Mouse (Mus musculus) hindbrain, embryonic 13.5 days (tissue): ENCODE measurements around the gene Slc25a4. TPM values are rescaled to one million over a fixed set of nuclear protein-coding genes. Genes with fewer than 3 reads are reported as not detected.

Experiments used
- ATAC-seq: fragments of 200-750 bp; cut with Nextera tagmentation; 2 replicates; pipeline ENCODE4 v1.8.0; 2017; ENCODE audit warnings: moderate TSS enrichment; ENCODE audit not compliant: low FRiP score
- H3K27ac ChIP-seq: fragments of 300-500 bp; sonication (generic); 2 replicates; pipeline ENCODE4 v1.5.1; 2015; ENCODE audit warnings: inconsistent platforms, mild to moderate bottlenecking, moderate library complexity
- H3K27me3 ChIP-seq: fragments of 300-500 bp; sonication (generic); 2 replicates; pipeline ENCODE4 v1.6.1; 2015; ENCODE audit warnings: mild to moderate bottlenecking, inconsistent platforms
- H3K36me3 ChIP-seq: fragments of 300-500 bp; sonication (generic); 2 replicates; pipeline ENCODE4 v1.6.1; 2015; ENCODE audit warnings: mild to moderate bottlenecking, inconsistent platforms
- H3K4me1 ChIP-seq: fragments of 300-500 bp; sonication (generic); replicated peaks from 2 replicates; pipeline ENCODE4 v1.6.1; 2015; ENCODE audit warnings: inconsistent platforms
- H3K4me2 ChIP-seq: fragments of 300-500 bp; sonication (generic); 2 replicates; pipeline ENCODE4 v1.6.1; 2015; ENCODE audit warnings: inconsistent platforms, mild to moderate bottlenecking, moderate library complexity
- H3K4me3 ChIP-seq: fragments of 300-500 bp; sonication (generic); 2 replicates; pipeline ENCODE4 v1.5.1; 2015; ENCODE audit warnings: mild to moderate bottlenecking, inconsistent platforms
- H3K9ac ChIP-seq: fragments of 300-500 bp; sonication (generic); 2 replicates; pipeline ENCODE4 v1.6.1; 2015; ENCODE audit warnings: mild to moderate bottlenecking, inconsistent platforms
- H3K9me3 ChIP-seq: fragments of 300-500 bp; sonication (generic); 2 replicates; pipeline ENCODE4 v1.6.1; 2016; ENCODE audit warnings: inconsistent platforms
- WGBS: fragments of 180-500 bp; shearing (Covaris S2); methylation state at CpG from one replicate; pipeline ENCODE4 v1.1.7; 2015; 5-methylcytosine and 5-hydroxymethylcytosine counted together
- polyA plus RNA-seq: library from polyadenylated mRNA; unstranded; fragments of >200 nt; fragmentation: Nextera tagmentation; extraction: Ambion mirVana; gene quantifications from 2 replicates; pipeline ENCODE4 v1.2.1, GENCODE M21; 2015

The Slc25a4 gene
- polyA plus RNA-seq, 1 experiment from 2014 or later, result 807 TPM

- WGBS, result 86% methylated on average over 5 of the region's 5 CpGs
- H3K4me1 ChIP-seq, result no peaks in the 10 kb centered on the region
Observed at GRCm38 (mm10) chr8:46226622-46227021, 15.5 kb upstream of the Slc25a4 start.

GRCm38 (mm10) chr8:46225501-46225900 is 14.4 kb upstream of the Slc25a4 start:
- Histone ChIP-seq H3K27me3 (peaks cover 6% of the 10 kb centered on the region), H3K36me3 (no peaks in the 10 kb centered on the region)
- 82% methylated on average over 3 of the region's 3 CpGs for WGBS

More at GRCm38 (mm10) chr8:46226622-46227021, 15.5 kb upstream of the Slc25a4 start:
- no peak overlapping the region for H3K27ac ChIP-seq
- ATAC-seq, result no peak
- H3K9me3 ChIP-seq, result no peaks in the 10 kb centered on the region
- no peak overlapping the region for H3K4me2 ChIP-seq
- H3K9ac ChIP-seq, result no peak overlapping the region
- H3K36me3 ChIP-seq, result no peaks in the 10 kb centered on the region
- H3K27me3 ChIP-seq, result no peaks in the 10 kb centered on the region
- H3K4me3 ChIP-seq, result no peak overlapping the region

GRCm38 (mm10) chr8:46220566-46220965 is 9.5 kb upstream of the Slc25a4 start:
- no peak overlapping the region for H3K4me2 ChIP-seq
- no peaks in the 10 kb centered on the region for H3K9me3 ChIP-seq
- 59% methylated on average over 3 of the region's 3 CpGs for WGBS
- ATAC-seq, result no peak
- H3K4me1 ChIP-seq, result peaks cover 6% of the 10 kb centered on the region; the same call in 1 of the 2 replicates
- no peak overlapping the region for H3K9ac ChIP-seq
- no peaks in the 10 kb centered on the region for H3K36me3 ChIP-seq
- H3K27me3 ChIP-seq, result peaks cover 21% of the 10 kb centered on the region
- no peak overlapping the region for H3K27ac ChIP-seq
- H3K4me3 ChIP-seq, result no peak overlapping the region

More at GRCm38 (mm10) chr8:46225501-46225900, 14.4 kb upstream of the Slc25a4 start:
- Histone ChIP-seq H3K4me2 (no peak overlapping the region), H3K27ac (no peak overlapping the region), H3K4me3 (no peak overlapping the region), H3K4me1 (no peaks in the 10 kb centered on the region), H3K9ac (no peak overlapping the region), H3K9me3 (no peaks in the 10 kb centered on the region)
- no peak for ATAC-seq

- Histone ChIP-seq H3K27ac (peak overlapping the region; percentile 82), H3K4me1 (peaks cover 12% of the 10 kb centered on the region), H3K9me3 (no peaks in the 10 kb centered on the region), H3K27me3 (peaks cover 33% of the 10 kb centered on the region), H3K9ac (peak overlapping the region; percentile 71), H3K36me3 (no peaks in the 10 kb centered on the region), H3K4me3 (peak overlapping the region; percentile 39), H3K4me2 (peak overlapping the region; percentile 60)
- WGBS, result 1% methylated on average over 14 of the region's 14 CpGs
- ATAC-seq, result peak; percentile 87
Observed at GRCm38 (mm10) chr8:46216838-46217237, 5.8 kb upstream of the Slc25a4 start.

GRCm38 (mm10) chr8:46213971-46214480 is 2.9 kb upstream of the Slc25a4 start:
- H3K27me3 ChIP-seq, result peaks cover 20% of the 10 kb centered on the region; the same call in 1 of the 2 replicates
- no peak overlapping the region for H3K27ac ChIP-seq
- peaks cover 30% of the 10 kb centered on the region for H3K4me1 ChIP-seq
- WGBS, result 16% methylated on average over 2 of the region's 2 CpGs
- H3K4me3 ChIP-seq, result no peak overlapping the region
- peaks cover 2% of the 10 kb centered on the region for H3K36me3 ChIP-seq
- no peak overlapping the region for H3K9ac ChIP-seq
- H3K9me3 ChIP-seq, result no peaks in the 10 kb centered on the region
- no peak for ATAC-seq
- no peak overlapping the region for H3K4me2 ChIP-seq

GRCm38 (mm10) chr8:46212194-46212593 is 1.1 kb upstream of the Slc25a4 start:
- WGBS, result 47% methylated on average over 7 of the region's 7 CpGs
- no peak for ATAC-seq
- Histone ChIP-seq H3K36me3 (peaks cover 20% of the 10 kb centered on the region), H3K4me3 (no peak overlapping the region), H3K4me1 (peaks cover 44% of the 10 kb centered on the region), H3K9me3 (no peaks in the 10 kb centered on the region), H3K4me2 (peak overlapping the region; percentile 91), H3K27ac (peak overlapping the region; percentile 99; the same call in 1 of the 2 replicates), H3K27me3 (peaks cover 12% of the 10 kb centered on the region; the same call in 1 of the 2 replicates), H3K9ac (no peak overlapping the region)

GRCm38 (mm10) chr8:46211611-46212071 is 557 bp upstream of the Slc25a4 start:
- H3K4me3 ChIP-seq, result peak overlapping the region; percentile 74
- no peak for ATAC-seq
- WGBS, result 5% methylated on average over 13 of the region's 13 CpGs
- H3K27ac ChIP-seq, result peak overlapping the region; percentile 99
- peaks cover 40% of the 10 kb centered on the region for H3K4me1 ChIP-seq
- peak overlapping the region; percentile 94 for H3K9ac ChIP-seq
- H3K36me3 ChIP-seq, result peaks cover 25% of the 10 kb centered on the region
- peak overlapping the region; percentile 91 for H3K4me2 ChIP-seq
- peaks cover 12% of the 10 kb centered on the region; the same call in 1 of the 2 replicates for H3K27me3 ChIP-seq
- no peaks in the 10 kb centered on the region for H3K9me3 ChIP-seq

- H3K27ac ChIP-seq, result peak overlapping the region; percentile 55
- peak overlapping the region; percentile 94 for H3K9ac ChIP-seq
- H3K36me3 ChIP-seq, result peaks cover 49% of the 10 kb centered on the region
Observed at GRCm38 (mm10) chr8:46209057-46209456, 2.0 kb downstream of the Slc25a4 start.

GRCm38 (mm10) chr8:46208354-46208753 is 2.7 kb downstream of the Slc25a4 start:
- H3K9me3 ChIP-seq, result no peaks in the 10 kb centered on the region
- no peak for ATAC-seq
- H3K27ac ChIP-seq, result peak overlapping the region; percentile 55
- peak overlapping the region; percentile 91 for H3K4me2 ChIP-seq
- H3K4me3 ChIP-seq, result peak overlapping the region; percentile 74
- H3K27me3 ChIP-seq, result no peaks in the 10 kb centered on the region
- H3K4me1 ChIP-seq, result peaks cover 40% of the 10 kb centered on the region
- 70% methylated on average over 12 of the region's 12 CpGs for WGBS
- peak overlapping the region; percentile 94 for H3K9ac ChIP-seq
- peaks cover 55% of the 10 kb centered on the region for H3K36me3 ChIP-seq

More at GRCm38 (mm10) chr8:46209057-46209456, 2.0 kb downstream of the Slc25a4 start:
- 82% methylated on average over 15 of the region's 15 CpGs for WGBS
- 0 out of 2 replicates have a peak, but pooled peaks cover under 1% of the 10 kb centered on the region for H3K27me3 ChIP-seq
- H3K9me3 ChIP-seq, result no peaks in the 10 kb centered on the region
- H3K4me1 ChIP-seq, result peaks cover 40% of the 10 kb centered on the region
- peak overlapping the region; percentile 91 for H3K4me2 ChIP-seq
- peak overlapping the region; percentile 74 for H3K4me3 ChIP-seq
- no peak for ATAC-seq

- Histone ChIP-seq H3K36me3 (peaks cover 73% of the 10 kb centered on the region), H3K4me3 (no peak overlapping the region), H3K4me1 (peaks cover 26% of the 10 kb centered on the region), H3K27me3 (no peaks in the 10 kb centered on the region), H3K27ac (no peak overlapping the region), H3K4me2 (no peak overlapping the region), H3K9ac (no peak overlapping the region), H3K9me3 (no peaks in the 10 kb centered on the region)
- 89% methylated on average over 6 of the region's 6 CpGs for WGBS
- ATAC-seq, result no peak
Observed at GRCm38 (mm10) chr8:46206107-46206506, 5.0 kb downstream of the Slc25a4 start.

- no peaks in the 10 kb centered on the region for H3K9me3 ChIP-seq
- H3K27ac ChIP-seq, result no peak overlapping the region
- no peak for ATAC-seq
- H3K36me3 ChIP-seq, result peaks cover 73% of the 10 kb centered on the region
- H3K9ac ChIP-seq, result no peak overlapping the region
- H3K27me3 ChIP-seq, result no peaks in the 10 kb centered on the region
- WGBS, result 82% methylated on average over 9 of the region's 9 CpGs
- no peak overlapping the region for H3K4me3 ChIP-seq
- H3K4me1 ChIP-seq, result peaks cover 26% of the 10 kb centered on the region
- H3K4me2 ChIP-seq, result no peak overlapping the region
Observed at GRCm38 (mm10) chr8:46204974-46205640, 6.0 kb downstream of the Slc25a4 start.

GRCm38 (mm10) chr8:46204301-46204700 is 6.8 kb downstream of the Slc25a4 start:
- Histone ChIP-seq H3K36me3 (peaks cover 73% of the 10 kb centered on the region), H3K4me1 (peaks cover 18% of the 10 kb centered on the region), H3K27me3 (no peaks in the 10 kb centered on the region), H3K9ac (no peak overlapping the region), H3K9me3 (no peaks in the 10 kb centered on the region), H3K4me3 (no peak overlapping the region), H3K4me2 (no peak overlapping the region), H3K27ac (no peak overlapping the region)
- WGBS, result 88% methylated on average over 3 of the region's 3 CpGs
- no peak for ATAC-seq
